Mouse (Mus musculus) limb, embryonic 14.5 days (tissue): ENCODE measurements at regions not wholly inside any gene's neighbourhood (a gene's known extent, or its start where the extent isn't known, plus 50 kb on each side); places are given as distances from the start of the nearest gene placed in this dataset.

Source experiments
- ATAC-seq: fragments of 200-750 bp; cut with Nextera tagmentation; 2 replicates; pipeline ENCODE4 v1.8.0; 2017; ENCODE audit warnings: low read depth, moderate number of reproducible peaks, moderate TSS enrichment; ENCODE audit not compliant: low FRiP score
- DNase-seq: peaks from one replicate; pipeline ENCODE4 v3.0.0-alpha.2; 2015; ENCODE audit warnings: low spot score
- H3K27ac ChIP-seq: fragments of 300-500 bp; sonication (generic); replicated peaks from 2 replicates; pipeline ENCODE4 v1.5.1; 2014; ENCODE audit warnings: low read depth, mild to moderate bottlenecking, low read length, moderate library complexity, mixed read lengths
- H3K27me3 ChIP-seq: fragments of 300-500 bp; sonication (generic); 2 replicates; pipeline ENCODE4 v1.6.1; 2014; ENCODE audit warnings: low read length, mixed read lengths; ENCODE audit not compliant: control insufficient read depth, insufficient read depth
- H3K36me3 ChIP-seq: fragments of 300-500 bp; sonication (generic); 2 replicates; pipeline ENCODE4 v1.6.1; 2014; ENCODE audit warnings: mild to moderate bottlenecking, low read length, moderate library complexity, mixed read lengths; ENCODE audit not compliant: control insufficient read depth, insufficient read depth
- H3K4me1 ChIP-seq: fragments of 300-500 bp; sonication (generic); 2 replicates; pipeline ENCODE4 v1.6.1; 2014; ENCODE audit warnings: antibody characterized with exemption, low read length, mixed read lengths; ENCODE audit not compliant: control insufficient read depth, insufficient read depth
- H3K4me2 ChIP-seq: fragments of 300-500 bp; sonication (generic); replicated peaks from 2 replicates; pipeline ENCODE4 v1.6.1; 2014; ENCODE audit warnings: low read depth, mild to moderate bottlenecking, low read length, moderate library complexity; ENCODE audit not compliant: severe bottlenecking
- H3K4me3 ChIP-seq: fragments of 300-500 bp; sonication (generic); replicated peaks from 2 replicates; pipeline ENCODE4 v1.5.1; 2014; ENCODE audit warnings: low read length
- H3K9ac ChIP-seq: fragments of 300-500 bp; sonication (generic); 2 replicates; pipeline ENCODE4 v1.6.1; 2014; ENCODE audit warnings: mild to moderate bottlenecking, low read depth, low read length, moderate library complexity; ENCODE audit not compliant: severe bottlenecking
- H3K9me3 ChIP-seq: fragments of 300-500 bp; sonication (generic); 2 replicates; pipeline ENCODE4 v1.6.1; 2016; ENCODE audit warnings: low read length; ENCODE audit not compliant: control insufficient read depth
- POLR2A ChIP-seq: fragments of 200-500 bp; IDR thresholded peaks from 2 replicates; pipeline ENCODE4 v1.8.0; 2012; ENCODE audit warnings: inconsistent platforms, mild to moderate bottlenecking, moderate library complexity, borderline replicate concordance; ENCODE audit not compliant: insufficient read depth, insufficient read length; ENCODE audit errors: extremely low read depth
- WGBS: fragments of 180-500 bp; shearing (Covaris S2); extraction: QIAGEN DNeasy Blood & Tissue Kit; methylation state at CpG from one replicate; pipeline ENCODE4 v1.1.7; 2014; 5-methylcytosine and 5-hydroxymethylcytosine counted together

- no peak overlapping the region for H3K9ac ChIP-seq
- WGBS, result 54% methylated on average over 4 of the region's 4 CpGs
- H3K36me3 ChIP-seq, result no peaks in the 10 kb centered on the region
- no peaks in the 10 kb centered on the region for H3K9me3 ChIP-seq
- H3K27ac ChIP-seq, result no peak overlapping the region
- H3K4me1 ChIP-seq, result peaks cover 50% of the 10 kb centered on the region
- no peak overlapping the region for H3K4me2 ChIP-seq
- no peak for TF ChIP-seq POLR2A
- H3K27me3 ChIP-seq, result no peaks in the 10 kb centered on the region
- no peak for DNase-seq
- no peak for ATAC-seq
- H3K4me3 ChIP-seq, result no peak overlapping the region
Observed at GRCm38 (mm10) chr3:51078459-51078858, 145.8 kb upstream of the Noct start.

GRCm38 (mm10) chr3:51080415-51080814 lies 143.8 kb upstream of the Noct start:
- no peak for TF ChIP-seq POLR2A
- no peaks in the 10 kb centered on the region for H3K9me3 ChIP-seq
- peaks cover 48% of the 10 kb centered on the region for H3K4me1 ChIP-seq
- peak overlapping the region; percentile 85 for H3K27ac ChIP-seq
- no peak overlapping the region for H3K4me3 ChIP-seq
- 15% methylated on average over 3 of the region's 3 CpGs for WGBS
- H3K9ac ChIP-seq, result no peak overlapping the region
- peak; percentile 55 for ATAC-seq
- H3K27me3 ChIP-seq, result no peaks in the 10 kb centered on the region
- DNase-seq, result no peak
- no peaks in the 10 kb centered on the region for H3K36me3 ChIP-seq
- no peak overlapping the region for H3K4me2 ChIP-seq

GRCm38 (mm10) chr3:51080855-51081254 lies 143.4 kb upstream of the Noct start:
- H3K4me2 ChIP-seq, result no peak overlapping the region
- H3K36me3 ChIP-seq, result no peaks in the 10 kb centered on the region
- H3K4me1 ChIP-seq, result peaks cover 45% of the 10 kb centered on the region
- ATAC-seq, result peak; percentile 84
- no peaks in the 10 kb centered on the region for H3K9me3 ChIP-seq
- DNase-seq, result peak; percentile 84
- no peak for TF ChIP-seq POLR2A
- peak overlapping the region; percentile 85 for H3K27ac ChIP-seq
- H3K4me3 ChIP-seq, result no peak overlapping the region
- no peaks in the 10 kb centered on the region for H3K27me3 ChIP-seq
- no peak overlapping the region for H3K9ac ChIP-seq
- 12% methylated on average over 7 of the region's 7 CpGs for WGBS

- DNase-seq (no peak), ATAC-seq (no peak)
- no peak overlapping the region for H3K9ac ChIP-seq
- H3K9me3 ChIP-seq, result no peaks in the 10 kb centered on the region
- no peaks in the 10 kb centered on the region for H3K36me3 ChIP-seq
- H3K4me1 ChIP-seq, result peaks cover 45% of the 10 kb centered on the region
- WGBS, result 31% methylated on average over 11 of the region's 11 CpGs
- TF ChIP-seq POLR2A, result no peak
- H3K27me3 ChIP-seq, result no peaks in the 10 kb centered on the region
- H3K27ac ChIP-seq, result peak overlapping the region; percentile 55
- H3K4me2 ChIP-seq, result no peak overlapping the region
- no peak overlapping the region for H3K4me3 ChIP-seq
Observed at GRCm38 (mm10) chr3:51082831-51083575, 141.2 kb upstream of the Noct start.

GRCm38 (mm10) chr3:51083583-51083982 lies 140.7 kb upstream of the Noct start:
- Histone ChIP-seq H3K36me3 (no peaks in the 10 kb centered on the region), H3K4me1 (peaks cover 43% of the 10 kb centered on the region), H3K4me2 (no peak overlapping the region; the same call in 1 of the 2 replicates), H3K9me3 (no peaks in the 10 kb centered on the region), H3K9ac (no peak overlapping the region), H3K27ac (peak overlapping the region; percentile 48), H3K4me3 (no peak overlapping the region), H3K27me3 (no peaks in the 10 kb centered on the region)
- 53% methylated on average over 7 of the region's 7 CpGs for WGBS
- no peak for DNase-seq
- no peak for TF ChIP-seq POLR2A
- no peak for ATAC-seq
